ENCODE assay signal across 13 mouse cellular contexts in genomic region chr13:51886723-51887122, GRCm38 (mm10). TPM values are rescaled to one million over a fixed set of nuclear protein-coding genes. Genes with fewer than 3 reads are reported as not detected.
DNase-seq lines count a peak whose midpoint lies in the region; ATAC-seq and TF ChIP-seq lines count a peak whose summit lies in the region.
"Had no signal": no experiment of that assay in that cellular context is flagged by ENCODE, and none has a peak within 500 bp of the region (broad histone marks: within the 10 kb centered on the region; RNA-seq: fewer than 3 reads in every experiment).

No protein-coding gene starts in this region.

- peak; percentile 51; the same call in 1 of the 2 replicates for ATAC-seq in intestine, embryonic 16.5 days
- peak; percentile 40; the same call in 1 of the 2 replicates for ATAC-seq in stomach, postnatal 0 days (ENCODE audit: low FRiP score, low TSS enrichment)
- ATAC-seq: hindbrain, embryonic 16.5 days had no signal

- H3K9me3 ChIP-seq in intestine, embryonic 16.5 days (ENCODE audit: control insufficient read depth, low read length), result no peaks in the 10 kb centered on the region
- no peaks in the 10 kb centered on the region for H3K9me3 ChIP-seq in stomach, postnatal 0 days (ENCODE audit: control insufficient read depth, low read length)

- no peak for TF ChIP-seq EP300 in heart, adult 2 months (IDR thresholded peaks at IDR 0.05; ENCODE audit: insufficient read depth, low read depth, low read length)
- TF ChIP-seq EP300 in stomach, postnatal 0 days (optimal IDR thresholded peaks at IDR 0.05), result no peak

- H3K79me2 ChIP-seq in heart, adult 2 months (replicated peaks; ENCODE audit: control insufficient read depth, insufficient read depth, low read length), result no peaks in the 10 kb centered on the region

- no peak for TF ChIP-seq POLR2A in heart, adult 2 months (IDR thresholded peaks at IDR 0.05; ENCODE audit: insufficient read depth, low read depth, low read length)

- DNase-seq in heart, postnatal 4 days, result peak; percentile 67
- no peak for DNase-seq in heart, adult 2 months
- DNase-seq in ovary, adult 18-20 months (ENCODE audit: low spot score), result peak; percentile 31
- no peak for DNase-seq in ovary, postnatal 36 days (ENCODE audit: low spot score)
- DNase-seq in stomach, postnatal 0 days (ENCODE audit: low spot score), result no peak
- DNase-seq in adipocyte (ENCODE audit: low spot score), result no peak
- DNase-seq in adrenal gland, adult 18-20 months (ENCODE audit: low spot score in 2 of 2), result no peak
- DNase-seq: cerebellum, adult 2 months; layer of hippocampus, adult 9-11 months; right cerebral cortex, postnatal 25 days had no signal

- no peak overlapping the region for H3K4me2 ChIP-seq in intestine, embryonic 16.5 days (ENCODE audit: low read depth, low read length)
- H3K4me2 ChIP-seq in stomach, postnatal 0 days (replicated peaks; ENCODE audit: low read depth), result no peak overlapping the region

- no peak overlapping the region for H3K27ac ChIP-seq in heart, adult 2 months
- peak overlapping the region; percentile 13; the same call in 1 of the 2 replicates for H3K27ac ChIP-seq in intestine, embryonic 16.5 days (ENCODE audit: low read length)
- no peak overlapping the region; the same call in 1 of the 2 replicates for H3K27ac ChIP-seq in stomach, postnatal 0 days (replicated peaks)

- intact Hi-C loops in heart, adult 2 months (cut with DNase I), result no loop called here

- no peak overlapping the region for H3K4me3 ChIP-seq in heart, adult 2 months
- no peak overlapping the region for H3K4me3 ChIP-seq in intestine, embryonic 16.5 days (ENCODE audit: low read length)
- no peak overlapping the region for H3K4me3 ChIP-seq in stomach, postnatal 0 days (ENCODE audit: low read depth, low read length)

- H3K4me1 ChIP-seq in heart, adult 2 months (ENCODE audit: control insufficient read depth, insufficient read depth, low read length), result peaks cover 5% of the 10 kb centered on the region
- H3K4me1 ChIP-seq in intestine, embryonic 16.5 days (ENCODE audit: control insufficient read depth, insufficient read depth, low read length), result peaks cover 11% of the 10 kb centered on the region
- H3K4me1 ChIP-seq in stomach, postnatal 0 days (replicated peaks; ENCODE audit: control insufficient read depth, insufficient read depth), result peaks cover 1% of the 10 kb centered on the region

- WGBS in heart, adult 2 months, result 63% methylated on average over 10 of the region's 10 CpGs
- 40% methylated on average over 10 of the region's 10 CpGs for WGBS in intestine, embryonic 16.5 days
- 33% methylated on average over 10 of the region's 10 CpGs for WGBS in stomach, postnatal 0 days

- no peaks in the 10 kb centered on the region for H3K36me3 ChIP-seq in heart, adult 2 months (ENCODE audit: control insufficient read depth, insufficient read depth, low read length)
- H3K36me3 ChIP-seq in intestine, embryonic 16.5 days (ENCODE audit: control insufficient read depth, insufficient read depth, low read length), result no peaks in the 10 kb centered on the region
- H3K36me3 ChIP-seq in stomach, postnatal 0 days (ENCODE audit: control insufficient read depth, insufficient read depth, low read length), result no peaks in the 10 kb centered on the region

- TF ChIP-seq CTCF in heart, adult 2 months (IDR thresholded peaks at IDR 0.05), result no peak
- TF ChIP-seq CTCF in stomach, postnatal 0 days (IDR thresholded peaks at IDR 0.05; ENCODE audit: low read depth), result 0 out of 2 replicates have a peak, but pooled peaks have one; percentile 13

- H3K9ac ChIP-seq in heart, adult 2 months (ENCODE audit: low read depth, low read length), result no peak overlapping the region
- H3K9ac ChIP-seq in intestine, embryonic 16.5 days (ENCODE audit: low read depth, low read length), result no peak overlapping the region
- H3K9ac ChIP-seq in stomach, postnatal 0 days (ENCODE audit: low read length), result no peak overlapping the region

- H3K27me3 ChIP-seq in heart, adult 2 months (ENCODE audit: control insufficient read depth, insufficient read depth, low read length), result no peaks in the 10 kb centered on the region
- no peaks in the 10 kb centered on the region for H3K27me3 ChIP-seq in intestine, embryonic 16.5 days (replicated peaks; ENCODE audit: control insufficient read depth, insufficient read depth, low read length)
- H3K27me3 ChIP-seq in stomach, postnatal 0 days (ENCODE audit: control insufficient read depth, insufficient read depth, low read length), result no peaks in the 10 kb centered on the region
- H3K27me3 ChIP-seq: CH12.LX had no signal

RNA-seq across cellular contexts. Expression of gene Gadd45g, which starts 40.2 kb away (rescaled TPM):
- total RNA-seq in heart, postnatal 4 days (2021), result 10 to 100 TPM; 23.8 to 29.4 TPM
- 10 to 100 TPM in 1 of 2 experiments, 1 to 10 TPM in 1; 8.2 to 19.0 TPM for total RNA-seq in heart, adult 2 months (2021)
- polyA plus RNA-seq in heart, adult 2 months (2012; rRNA removed), result 19.7 and 24.3 TPM in 2 replicates
- polyA plus RNA-seq in intestine, embryonic 16.5 days (2015; fragmentation: Nextera tagmentation; extraction: Ambion mirVana), result 36.4 and 40.8 TPM in 2 replicates
- 37.1 and 39.1 TPM in 2 replicates for polyA plus RNA-seq in stomach, postnatal 0 days (2015; fragmentation: Nextera tagmentation; extraction: Ambion mirVana)
- total RNA-seq in adrenal gland, adult 18-20 months (2021), result 10 to 100 TPM; 44.9 to 80.0 TPM

Comparison
In these comparisons a context has a peak if more than half of its experiments do, and no peak if none do; other contexts are left out.
1. DNase-seq: peak in heart, postnatal 4 days (single experiment) and ovary, adult 18-20 months (single experiment); none in heart, adult 2 months (0 of 2), ovary, postnatal 36 days (single experiment), stomach, postnatal 0 days (single experiment), adipocyte (single experiment) and adrenal gland, adult 18-20 months (0 of 2).